Mouse (Mus musculus) thymus, postnatal 10 days (tissue): ENCODE data around the gene Gm765.

Experiments
- DNase-seq, 2 experiments: peaks; one replicate each; pipeline ENCODE4 v3.0.0; 2021; ENCODE audit warnings: low spot score in 2 of 2

Gm765 gene

DNA sequence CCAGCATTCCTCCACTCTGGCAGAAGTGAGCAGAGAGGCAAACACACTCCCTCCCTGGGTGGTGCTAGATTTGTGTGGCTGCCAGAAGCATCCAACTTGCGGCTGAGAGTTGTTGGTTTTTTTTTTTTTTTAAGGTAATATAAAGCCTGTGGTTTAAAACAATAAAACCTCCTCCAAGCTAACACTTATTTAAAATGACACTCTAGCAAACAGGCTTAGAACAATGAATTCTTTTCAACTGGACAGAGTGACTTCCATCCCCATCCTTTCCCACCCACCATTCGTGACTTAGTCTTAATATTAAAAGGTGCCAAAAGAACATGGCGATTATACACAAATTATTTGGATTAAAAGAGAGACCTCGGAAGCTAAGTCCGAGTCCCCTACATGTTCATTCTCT lies at the start of gene Gm765:
Gm765 (minus strand) TSS at position 101 of the 400 bp plus-strand sequence.
- no peak for DNase-seq

DNA sequence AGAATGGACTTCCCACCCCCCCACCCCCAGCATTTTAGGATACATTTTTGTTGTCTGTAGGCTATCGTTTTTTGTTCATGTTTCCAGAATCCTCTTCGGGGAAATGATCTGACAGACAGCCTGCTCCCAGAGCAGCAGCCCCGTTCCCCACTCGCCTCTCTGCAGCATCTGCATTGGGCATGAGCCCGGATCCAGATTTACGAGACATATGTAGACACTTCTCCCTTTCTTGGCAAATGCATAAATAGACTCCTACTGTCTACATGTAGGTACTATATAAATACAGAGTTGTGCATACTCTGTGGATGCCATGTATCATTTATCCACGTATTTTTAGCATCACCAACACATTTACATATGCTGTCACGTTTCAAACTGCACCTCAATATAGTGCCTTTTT lies 42.9 kb upstream of the Gm765 start:
- DNase-seq = no peak

DNA sequence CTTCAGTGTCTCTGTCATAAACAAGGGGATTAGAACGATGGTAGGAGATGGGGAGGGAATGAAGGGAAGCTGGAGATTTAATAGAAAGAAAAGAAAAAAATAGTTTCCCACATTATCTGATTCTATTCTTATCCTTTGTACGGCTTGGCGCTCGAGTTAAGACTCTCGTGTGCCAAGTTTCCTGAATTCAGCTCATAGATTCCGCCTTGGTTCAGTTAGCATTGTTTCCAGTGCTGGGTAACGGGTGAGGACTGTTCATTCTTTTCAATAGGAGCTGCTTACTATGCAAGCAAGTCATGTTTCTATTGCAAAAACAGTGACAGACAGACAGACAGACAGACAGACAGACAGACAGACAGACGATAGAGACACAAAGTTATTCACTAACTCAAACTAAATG lies 41.9 kb upstream of the Gm765 start:
- DNase-seq = no peak

DNA sequence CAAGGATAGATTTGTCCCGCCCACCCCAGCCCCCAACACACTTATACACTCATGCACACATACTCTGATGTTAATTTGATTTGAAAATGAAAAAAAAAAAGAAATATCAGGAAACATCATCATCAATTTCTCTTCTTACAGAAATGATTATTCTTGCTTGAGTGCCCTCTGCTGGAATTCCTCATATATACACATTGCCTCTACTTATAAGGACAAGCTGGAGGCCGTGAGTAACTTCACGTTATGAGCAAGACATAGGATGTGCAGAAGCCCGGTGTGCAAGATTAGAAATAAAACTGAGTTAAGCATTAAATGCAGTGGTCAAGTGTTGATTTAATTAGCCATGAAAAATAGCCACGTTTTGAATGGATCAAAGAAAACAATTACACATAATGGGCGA lies 40.9 kb upstream of the Gm765 start:
- DNase-seq = peak in 1 of 2 experiments; percentile 6

DNA sequence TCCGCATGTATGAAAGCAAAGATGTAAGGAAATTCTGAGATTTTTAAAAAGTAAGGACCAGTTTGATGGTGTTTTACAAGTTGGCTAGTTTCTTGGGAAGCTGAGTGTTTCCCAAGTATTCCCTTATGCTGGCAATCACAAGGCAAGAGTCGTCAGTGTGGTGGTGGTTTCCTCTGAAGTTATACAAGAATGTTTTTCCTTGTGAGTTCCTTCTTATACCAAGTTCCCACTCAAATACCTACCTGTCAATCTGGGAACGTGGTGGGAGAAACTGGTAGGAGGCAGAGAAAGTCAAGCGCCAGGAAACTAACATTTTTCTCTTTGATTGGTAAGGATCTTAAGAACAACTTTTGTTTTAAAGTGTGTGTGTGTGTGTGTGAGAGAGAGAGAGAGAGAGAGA lies 23.6 kb upstream of the Gm765 start:
- no peak for DNase-seq

DNA sequence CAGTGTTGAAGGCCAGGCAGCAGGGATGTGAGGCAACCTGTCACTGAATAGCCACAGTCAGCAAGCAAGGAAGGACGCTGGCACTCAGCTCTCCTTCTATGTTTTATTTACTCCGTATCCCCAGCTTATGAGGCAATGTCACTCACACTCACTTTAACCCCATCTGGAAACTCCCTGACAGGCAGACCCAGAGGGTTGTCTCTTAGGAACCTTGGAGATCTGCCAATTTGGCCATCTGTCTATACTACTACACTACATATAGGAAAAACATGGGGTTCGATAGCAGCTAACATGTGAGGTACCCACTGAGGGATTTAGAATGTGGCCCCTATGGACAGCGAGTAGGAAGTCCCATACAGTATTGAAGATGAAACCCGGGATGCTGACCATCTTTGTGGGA lies 12.7 kb upstream of the Gm765 start:
- no peak for DNase-seq

DNA sequence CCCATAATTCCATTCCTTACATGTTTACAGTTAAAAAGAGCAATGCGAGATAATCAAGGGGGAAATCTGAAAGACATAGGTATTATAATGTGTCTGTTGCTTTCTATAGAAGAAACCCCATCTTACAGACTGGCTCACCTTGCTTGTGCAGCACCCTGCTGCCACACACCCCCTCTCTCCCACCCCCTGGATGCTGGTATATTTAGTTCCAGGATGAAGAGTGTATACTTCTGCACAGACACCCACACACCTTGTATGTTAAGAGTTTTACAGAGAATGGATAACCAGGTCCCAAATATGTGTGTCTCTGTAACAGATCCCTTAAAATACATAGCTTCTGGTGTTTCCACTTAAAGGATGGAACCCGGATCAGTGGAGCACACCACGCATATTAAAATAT lies 10.7 kb upstream of the Gm765 start:
- DNase-seq = no peak

DNA sequence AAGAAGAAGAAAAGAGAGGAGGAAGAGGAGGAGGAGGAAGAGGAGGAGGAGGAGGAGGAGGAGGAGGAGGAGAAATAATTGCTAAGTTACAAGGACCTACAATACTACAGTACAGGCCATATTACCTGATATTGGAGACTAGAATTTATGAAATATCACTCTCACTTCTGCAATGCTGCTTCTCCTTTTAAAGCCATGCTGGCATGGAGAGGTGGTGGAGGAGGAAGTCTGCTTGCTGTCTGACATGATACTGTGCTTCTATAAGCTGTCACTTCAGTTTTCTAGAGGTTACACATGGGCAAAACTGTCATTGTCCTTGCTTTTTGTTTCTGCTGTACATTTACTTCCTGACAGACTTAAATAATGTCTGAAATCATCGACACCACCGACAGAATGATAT lies 9.8 kb downstream of the Gm765 start:
- no peak for DNase-seq

DNA sequence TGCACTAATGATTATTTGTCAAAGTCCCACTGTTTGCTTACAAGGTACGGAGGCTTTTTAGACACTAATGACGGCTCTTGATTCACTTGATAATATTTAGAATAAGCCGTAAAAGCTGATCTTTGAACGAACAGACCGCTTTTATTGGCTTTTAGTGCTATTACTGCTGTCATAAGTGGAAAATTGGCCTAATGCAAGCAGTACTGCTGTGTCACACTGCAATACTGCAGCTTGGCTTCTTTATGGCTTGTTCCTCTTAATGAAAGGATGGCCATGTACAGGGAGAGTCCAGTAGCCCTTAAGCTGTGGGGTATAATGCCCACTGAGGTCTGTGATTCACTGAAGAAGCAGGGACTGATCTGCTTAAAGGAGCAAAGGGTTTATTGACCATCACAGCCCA lies 30.9 kb downstream of the Gm765 start:
- no peak for DNase-seq

DNA sequence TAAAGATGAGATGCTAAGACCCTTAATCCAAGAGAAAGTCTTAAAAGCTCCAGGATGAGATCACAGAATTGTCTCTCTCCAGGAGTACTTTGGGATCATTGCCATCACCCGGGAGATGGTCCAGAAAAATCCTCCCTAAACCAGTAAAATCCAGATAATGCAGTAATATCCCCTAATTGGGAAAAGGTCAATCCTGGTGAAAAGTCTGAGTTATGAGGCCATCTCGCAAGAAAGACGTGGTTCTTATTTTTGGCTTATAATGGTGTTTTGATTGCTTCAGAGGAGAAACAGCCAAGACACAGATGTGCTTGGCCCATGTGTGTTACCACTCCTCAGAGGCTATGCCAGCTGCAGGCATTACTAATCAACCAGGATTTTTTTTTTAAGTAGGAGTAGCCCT lies 34.9 kb downstream of the Gm765 start:
- DNase-seq = no peak

DNA sequence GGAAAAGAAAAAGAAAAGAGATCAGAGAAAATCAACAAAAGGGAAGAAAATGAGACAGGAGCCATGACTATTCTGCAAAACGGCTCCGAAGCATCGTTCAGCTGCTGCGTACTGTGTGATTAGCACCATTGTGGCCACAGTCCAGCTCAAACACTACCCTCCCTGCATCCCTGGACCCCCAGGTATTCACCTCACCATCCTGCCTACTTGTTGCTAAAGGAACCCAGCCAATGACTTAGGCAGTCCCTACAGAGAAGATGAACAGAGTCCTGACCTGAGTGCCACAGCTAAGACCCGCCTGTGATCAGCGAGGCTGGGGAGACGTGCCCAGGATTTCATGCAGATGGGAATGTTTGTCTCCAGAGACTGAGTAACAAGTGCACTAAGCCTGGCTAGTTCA lies 35.4 kb downstream of the Gm765 start:
- no peak for DNase-seq

DNA sequence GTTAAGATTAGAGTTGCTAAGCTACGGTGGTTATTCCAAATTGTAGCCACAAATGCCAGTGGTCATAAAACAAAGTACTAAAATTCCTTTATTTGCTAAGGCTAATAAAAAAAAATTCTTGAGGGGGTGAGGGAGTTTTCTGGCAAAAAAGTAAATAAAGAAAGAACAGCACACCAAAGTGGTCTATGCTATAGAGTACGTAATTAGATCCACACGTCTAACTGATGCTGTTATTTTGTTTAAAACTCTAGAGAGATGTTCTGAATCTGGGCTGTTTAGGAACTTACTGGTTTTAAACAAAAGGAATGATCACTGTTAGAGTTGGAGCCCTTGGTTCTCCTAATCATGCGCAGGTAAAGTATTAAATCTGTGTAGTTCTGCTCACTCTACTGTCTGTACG lies 50.5 kb downstream of the Gm765 start:
- no peak for DNase-seq

DNA sequence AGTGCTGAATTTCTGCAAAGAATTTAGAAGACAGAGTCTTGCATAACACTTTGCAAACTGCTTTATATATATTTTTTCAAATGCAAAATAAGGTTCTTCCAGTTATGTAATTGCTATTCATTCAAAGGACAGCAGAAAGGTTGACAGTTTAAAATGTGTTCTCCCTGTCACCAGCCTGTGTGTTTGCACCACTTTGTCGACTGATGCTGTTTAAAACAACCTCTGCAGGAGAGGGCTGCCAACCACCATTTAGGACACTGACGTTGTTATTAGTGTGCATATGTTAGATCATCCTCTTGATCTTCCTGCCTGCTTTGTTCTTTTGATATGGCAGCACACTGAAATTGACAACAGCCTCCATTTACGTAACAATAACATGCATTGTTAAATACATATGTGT lies 54.2 kb downstream of the Gm765 start:
- DNase-seq = no peak

DNA sequence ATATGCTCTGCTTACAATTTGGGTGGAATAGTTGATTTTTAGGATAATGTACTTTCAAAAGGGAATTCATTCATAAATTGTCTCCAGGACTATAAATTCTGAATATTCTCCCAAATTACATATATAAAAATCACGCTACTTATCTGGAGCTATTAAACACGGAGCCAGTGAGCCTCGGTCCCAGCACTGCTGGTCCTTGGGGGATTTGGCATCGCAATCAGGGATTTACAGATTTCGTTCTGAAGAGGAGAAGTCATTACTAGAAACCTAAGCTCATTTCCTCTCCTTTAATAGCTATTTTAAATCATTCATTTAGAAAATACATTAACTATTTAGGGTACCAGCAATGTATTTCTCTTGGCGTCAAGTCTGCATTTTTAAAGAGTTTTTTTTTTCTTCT lies 55.0 kb downstream of the Gm765 start:
- no peak for DNase-seq

DNA sequence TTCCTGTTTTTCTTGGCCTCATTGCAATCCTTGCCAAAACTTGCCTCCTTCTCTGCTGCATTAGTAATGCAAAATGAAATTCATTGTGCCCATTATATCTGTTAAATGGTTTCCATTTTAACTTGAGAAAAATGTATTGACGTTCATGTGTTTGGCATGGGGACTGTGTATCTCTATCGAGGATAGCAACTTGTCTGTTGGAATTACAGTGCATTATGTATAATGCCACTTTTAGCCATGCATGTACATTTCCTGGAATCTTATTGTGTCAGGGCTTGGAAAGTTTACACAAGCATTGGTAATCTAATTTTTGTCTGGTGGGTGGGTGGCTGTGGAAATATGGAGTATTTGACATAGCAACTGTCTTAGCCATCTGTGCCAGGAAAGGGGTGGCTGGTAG lies 57.4 kb downstream of the Gm765 start:
- DNase-seq = no peak

DNA sequence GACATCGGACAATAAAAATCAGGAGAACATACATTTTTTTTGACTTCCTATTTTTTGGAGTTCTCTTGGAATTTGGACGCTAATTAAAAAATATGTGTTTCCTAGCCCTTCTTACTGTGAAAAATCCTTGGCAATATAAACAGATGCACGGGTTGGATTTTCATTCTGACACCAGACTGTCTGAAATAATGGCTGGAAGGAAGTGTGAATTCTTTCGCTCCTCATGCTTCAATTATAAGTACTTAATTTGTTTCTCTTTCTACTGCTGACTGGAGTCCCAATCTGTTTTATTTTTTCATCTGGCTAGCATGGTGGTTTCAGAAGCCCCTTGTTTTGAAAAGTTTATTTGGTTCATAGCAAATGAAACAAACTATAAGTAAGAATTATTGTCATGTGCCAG lies 59.8 kb downstream of the Gm765 start:
- DNase-seq = no peak

DNA sequence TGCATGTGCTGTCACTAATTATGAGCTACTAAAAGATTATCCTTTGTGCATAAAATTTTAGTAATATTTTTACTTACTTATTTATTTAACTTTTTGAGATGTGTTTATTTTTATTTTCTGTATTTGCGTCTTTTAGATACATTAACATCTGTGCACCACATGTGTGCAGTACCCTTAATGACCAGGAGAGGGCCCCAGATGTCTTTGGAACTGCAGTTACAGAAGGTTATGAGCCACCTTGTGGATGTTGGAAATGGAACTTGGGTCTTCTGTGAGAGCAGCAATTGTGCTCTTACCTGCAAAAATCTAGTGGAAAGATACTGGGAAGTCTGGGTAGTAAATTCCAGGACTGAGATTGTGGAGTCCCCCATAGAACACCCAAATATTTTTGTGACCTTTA lies 71.0 kb downstream of the Gm765 start:
- DNase-seq = peak; percentile 56 to 76

DNA sequence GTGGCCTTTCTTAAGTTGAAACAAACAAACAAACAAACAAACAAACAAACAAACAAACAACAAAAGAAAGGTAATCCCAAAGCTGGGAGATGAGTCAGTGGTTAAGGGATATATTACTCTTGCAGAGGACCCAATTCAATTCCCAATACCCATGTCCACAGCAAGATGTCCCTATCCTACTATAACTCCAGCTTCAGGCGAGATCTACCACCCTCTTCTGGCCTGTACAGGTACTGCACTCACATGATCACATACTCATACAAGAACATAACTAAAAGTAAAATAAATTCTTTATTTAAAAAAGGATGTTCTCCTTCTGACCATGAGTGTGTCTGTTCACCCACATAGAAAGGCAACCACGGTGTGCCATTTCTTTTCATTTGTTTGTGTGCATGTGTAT lies 79.6 kb downstream of the Gm765 start:
- no peak for DNase-seq

DNA sequence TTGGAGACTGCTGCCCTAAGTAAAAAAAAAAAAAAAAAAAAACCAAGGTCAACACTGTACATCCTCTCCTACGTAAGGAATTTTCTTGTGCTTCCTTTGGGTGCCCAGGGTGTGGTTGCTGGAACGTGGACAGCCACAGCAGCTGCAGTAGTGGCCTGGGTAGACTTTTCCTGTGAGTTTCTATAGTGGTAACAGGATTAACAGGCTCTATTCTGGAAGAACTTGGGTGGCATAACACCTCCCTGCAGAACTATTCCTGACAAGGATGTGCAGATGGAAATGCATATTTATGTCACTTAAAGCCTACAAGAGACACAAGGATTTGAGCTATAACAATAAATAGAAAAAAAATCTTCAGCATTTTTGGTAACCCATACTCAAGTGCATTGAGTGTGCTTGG lies 83.5 kb downstream of the Gm765 start:
- DNase-seq = no peak

DNA sequence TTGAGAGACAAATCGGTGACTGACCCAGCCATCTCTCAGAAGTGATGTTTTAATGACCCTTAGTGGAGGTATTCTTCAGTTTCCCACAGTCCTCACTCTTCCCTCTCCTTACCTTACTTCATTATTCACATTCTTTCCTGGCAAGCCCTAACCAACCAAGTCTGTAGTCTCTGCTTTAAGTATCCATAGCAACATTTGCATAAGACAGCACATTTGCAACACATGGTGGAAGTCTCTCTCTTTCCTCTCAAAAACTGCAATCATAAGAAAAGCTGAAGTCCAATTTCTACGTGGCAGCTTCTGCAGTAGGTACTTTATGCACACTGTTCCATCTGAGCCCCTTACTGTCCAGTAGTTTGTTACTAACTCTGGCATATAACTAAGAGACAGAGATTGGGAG lies 96.1 kb downstream of the Gm765 start:
- DNase-seq = no peak

DNA sequence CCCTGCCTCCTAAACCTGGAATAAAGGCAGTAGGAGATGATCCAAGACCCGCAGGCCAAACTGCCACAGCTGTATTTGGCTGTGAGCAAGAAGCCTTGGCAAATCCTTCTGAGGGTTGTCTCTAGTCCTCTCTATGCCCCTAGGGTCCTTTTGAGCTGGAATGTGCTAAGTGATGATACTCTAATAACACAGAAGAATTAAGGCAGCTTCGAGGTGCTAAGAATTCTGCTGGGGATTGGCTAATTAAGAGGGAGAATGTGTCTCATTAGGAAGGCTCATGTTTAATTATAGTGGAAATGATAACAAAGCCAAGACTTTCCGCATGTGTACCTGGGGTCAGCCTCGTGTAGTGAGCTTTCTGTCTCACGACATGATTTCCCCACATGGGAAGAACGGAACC lies 99.4 kb downstream of the Gm765 start:
- no peak for DNase-seq

DNA sequence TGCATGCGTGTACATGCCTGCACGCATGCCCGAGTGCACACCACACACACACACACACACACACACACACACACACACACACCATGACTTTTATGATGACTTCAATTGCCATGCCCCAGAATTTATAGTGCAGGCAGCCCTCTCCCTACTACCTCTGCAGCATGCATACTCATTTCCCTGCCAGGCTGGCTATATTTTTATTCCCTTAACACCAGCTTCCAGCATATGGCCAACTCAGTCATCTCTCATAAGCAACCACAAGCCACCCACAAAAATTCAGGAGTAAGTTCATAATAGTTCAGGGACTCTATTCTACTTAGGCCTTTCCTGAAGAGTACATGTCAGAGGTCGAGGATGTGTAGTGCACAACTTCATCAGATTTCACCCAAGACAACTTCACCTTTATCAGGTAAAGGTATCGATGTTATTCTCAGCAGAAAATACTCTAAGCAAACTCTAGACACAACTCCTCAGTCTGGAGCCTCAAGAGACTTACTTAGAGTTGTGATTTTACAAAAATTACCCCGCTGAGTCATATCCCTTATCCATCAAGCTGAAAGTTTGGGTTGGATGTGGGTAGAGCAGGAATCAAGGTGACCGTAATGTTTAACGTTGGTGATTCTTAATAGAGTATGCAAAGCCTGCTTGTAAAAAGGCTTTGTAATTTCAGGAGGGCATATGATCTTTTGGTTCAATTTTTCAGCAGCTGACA lies 101.8 kb downstream of the Gm765 start:
- DNase-seq = no peak

DNA sequence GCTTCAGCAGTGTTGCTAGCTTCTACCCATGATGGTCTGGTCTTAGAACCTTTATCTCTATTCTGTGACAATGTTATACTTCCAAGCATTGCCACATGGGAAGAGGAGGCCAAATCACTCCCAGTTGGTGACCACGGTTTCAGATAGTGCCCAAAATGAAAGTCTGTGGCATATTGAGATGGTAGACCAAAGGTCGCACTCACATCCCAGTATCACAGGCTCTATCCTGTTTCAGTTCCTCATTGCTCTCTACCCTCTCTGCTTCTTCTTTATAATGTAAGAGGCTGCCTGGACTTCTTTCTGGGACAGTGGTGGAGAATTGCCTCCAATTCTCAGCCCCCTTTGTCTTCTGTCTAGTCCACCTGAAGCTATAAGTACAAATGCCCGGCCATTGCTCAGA lies 108.5 kb downstream of the Gm765 start:
- DNase-seq = no peak

DNA sequence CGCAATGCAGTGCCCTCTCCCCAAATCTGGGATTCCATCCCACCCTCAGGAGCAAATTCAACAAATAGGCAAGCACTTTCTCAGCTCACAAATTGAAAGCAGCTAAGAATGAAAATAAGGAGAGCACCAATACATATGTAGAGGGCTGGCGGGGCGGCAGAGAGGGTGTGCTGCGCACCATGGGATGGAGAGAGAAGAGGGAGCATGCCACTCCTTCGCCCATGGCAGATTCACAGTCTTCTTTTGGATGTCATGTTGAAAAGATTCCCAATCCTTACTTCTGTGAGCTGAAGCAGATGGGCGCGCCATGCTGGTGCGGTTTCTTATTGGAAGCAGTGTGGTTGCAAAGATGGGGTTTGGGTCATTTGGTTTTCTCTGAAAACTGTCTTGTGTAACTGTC lies 118.6 kb downstream of the Gm765 start:
- DNase-seq = no peak
